In the genomic region with DNA sequence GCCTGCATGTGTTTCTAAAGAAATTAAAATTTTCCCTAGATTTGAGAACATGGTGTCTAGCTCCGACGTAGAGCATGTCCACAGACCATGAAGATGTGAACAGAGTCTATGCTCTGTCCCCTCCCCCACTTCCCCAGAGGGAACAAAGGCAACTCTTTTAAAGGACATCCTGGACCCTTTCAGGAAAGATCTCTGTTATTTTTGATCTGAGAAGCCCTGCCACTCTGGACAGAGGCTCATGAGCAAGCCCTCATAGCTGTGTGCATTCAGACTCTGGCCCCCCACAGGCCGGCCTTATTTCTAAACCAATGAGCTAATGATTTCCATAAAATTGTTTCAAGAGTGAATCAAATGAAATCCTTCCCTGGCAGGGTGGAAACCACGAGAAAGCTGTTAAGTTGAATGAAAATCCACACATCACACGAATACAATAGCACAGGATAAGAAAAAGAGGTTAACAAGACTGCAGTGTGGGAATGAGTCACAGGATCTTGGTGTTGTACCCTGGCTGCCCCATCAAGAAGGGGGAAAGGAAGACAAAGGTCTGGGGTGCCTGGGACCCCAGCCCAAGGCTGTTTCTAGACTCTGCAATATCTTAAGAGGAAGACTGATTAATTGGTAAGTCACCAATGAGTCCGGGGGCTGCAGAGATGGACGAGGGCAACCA, we compare ENCODE assay signal across 12 mouse cellular contexts.
A peak's percentile ranks its signal among the peaks of the same experiment; 100 is the strongest.
DNase-seq lines count a peak whose midpoint lies in the region; ATAC-seq and TF ChIP-seq lines count a peak whose summit lies in the region.
"Had no signal": no experiment of that assay in that cellular context is flagged by ENCODE, and none has a peak within 500 bp of the region (broad histone marks: within the 10 kb centered on the region; RNA-seq: fewer than 3 reads in every experiment).

No protein-coding gene starts in this region.

- H3K4me3 ChIP-seq in heart, embryonic 15.5 days = no peak overlapping the region
- no peak overlapping the region for H3K4me3 ChIP-seq in heart, adult 2 months
- H3K4me3 ChIP-seq in midbrain, embryonic 10.5 days = no peak overlapping the region
- no peak overlapping the region for H3K4me3 ChIP-seq in midbrain, embryonic 16.5 days (ENCODE audit: low read depth, low read length)
- no peak overlapping the region for H3K4me3 ChIP-seq in forebrain, embryonic 15.5 days
- H3K4me3 ChIP-seq in midbrain, embryonic 13.5 days (replicated peaks) = no peak overlapping the region
- H3K4me3 ChIP-seq: erythroblast, embryonic 14.5 days; gastrocnemius, adult 2 months had no signal

- H3K9me3 ChIP-seq in heart, embryonic 15.5 days (replicated peaks) = no peaks in the 10 kb centered on the region
- H3K9me3 ChIP-seq in midbrain, embryonic 10.5 days (replicated peaks) = no peaks in the 10 kb centered on the region
- no peaks in the 10 kb centered on the region for H3K9me3 ChIP-seq in midbrain, embryonic 16.5 days (replicated peaks; ENCODE audit: control insufficient read depth, low read length, poor library complexity, severe bottlenecking)
- H3K9me3 ChIP-seq in forebrain, embryonic 15.5 days = no peaks in the 10 kb centered on the region
- no peaks in the 10 kb centered on the region for H3K9me3 ChIP-seq in midbrain, embryonic 13.5 days

- peak overlapping the region; percentile 43 for H3K27ac ChIP-seq in heart, embryonic 15.5 days
- no peak overlapping the region for H3K27ac ChIP-seq in heart, adult 2 months
- H3K27ac ChIP-seq in midbrain, embryonic 10.5 days (replicated peaks) = peak overlapping the region; percentile 64
- H3K27ac ChIP-seq in midbrain, embryonic 16.5 days (ENCODE audit: low read length) = no peak overlapping the region; the same call in 1 of the 2 replicates
- H3K27ac ChIP-seq in forebrain, embryonic 15.5 days (replicated peaks) = peak overlapping the region; percentile 60
- peak overlapping the region; percentile 41 for H3K27ac ChIP-seq in midbrain, embryonic 13.5 days

- no peak for TF ChIP-seq EP300 in heart, adult 2 months (IDR thresholded peaks at IDR 0.05; ENCODE audit: insufficient read depth, low read depth, low read length)

- H3K4me2 ChIP-seq in heart, embryonic 15.5 days = no peak overlapping the region
- no peak overlapping the region for H3K4me2 ChIP-seq in midbrain, embryonic 16.5 days (ENCODE audit: low read length)
- no peak overlapping the region for H3K4me2 ChIP-seq in forebrain, embryonic 15.5 days (replicated peaks)
- H3K4me2 ChIP-seq in midbrain, embryonic 13.5 days (replicated peaks) = no peak overlapping the region

- ATAC-seq in heart, embryonic 15.5 days (replicated peaks; ENCODE audit: insufficient number of reproducible peaks, insufficient read depth, low FRiP score, low read depth) = no peak
- no peak for ATAC-seq in midbrain, embryonic 16.5 days
- peak; percentile 62 for ATAC-seq in forebrain, embryonic 15.5 days (replicated peaks)
- peak; percentile 69; the same call in 1 of the 2 replicates for ATAC-seq in midbrain, embryonic 13.5 days
- ATAC-seq: lung, postnatal 0 days had no signal

- 50% methylated on average over 7 of the region's 7 CpGs for WGBS in heart, embryonic 15.5 days
- WGBS in heart, adult 2 months = 51% methylated on average over 7 of the region's 7 CpGs
- 49% methylated on average over 7 of the region's 7 CpGs for WGBS in midbrain, embryonic 10.5 days
- 15% methylated on average over 7 of the region's 7 CpGs for WGBS in midbrain, embryonic 16.5 days
- WGBS in forebrain, embryonic 15.5 days = 8% methylated on average over 7 of the region's 7 CpGs
- 18% methylated on average over 7 of the region's 7 CpGs for WGBS in midbrain, embryonic 13.5 days

- H3K9ac ChIP-seq in heart, embryonic 15.5 days = no peak overlapping the region
- H3K9ac ChIP-seq in heart, adult 2 months (ENCODE audit: low read depth, low read length) = no peak overlapping the region
- no peak overlapping the region for H3K9ac ChIP-seq in midbrain, embryonic 16.5 days (ENCODE audit: low read depth, low read length)
- no peak overlapping the region for H3K9ac ChIP-seq in forebrain, embryonic 15.5 days (replicated peaks)
- no peak overlapping the region for H3K9ac ChIP-seq in midbrain, embryonic 13.5 days (replicated peaks)

- H3K36me3 ChIP-seq in heart, embryonic 15.5 days = peaks cover 32% of the 10 kb centered on the region
- H3K36me3 ChIP-seq in heart, adult 2 months (ENCODE audit: control insufficient read depth, insufficient read depth, low read length) = peaks cover 2% of the 10 kb centered on the region; the same call in 1 of the 2 replicates
- peaks cover 61% of the 10 kb centered on the region for H3K36me3 ChIP-seq in midbrain, embryonic 10.5 days
- peaks cover 13% of the 10 kb centered on the region for H3K36me3 ChIP-seq in midbrain, embryonic 16.5 days (ENCODE audit: control insufficient read depth, insufficient read depth, low read length)
- peaks cover 19% of the 10 kb centered on the region for H3K36me3 ChIP-seq in forebrain, embryonic 15.5 days
- H3K36me3 ChIP-seq in midbrain, embryonic 13.5 days = peaks cover 53% of the 10 kb centered on the region

- DNase-seq in heart, adult 2 months = no peak
- peak; percentile 27 for DNase-seq in midbrain, embryonic 10.5 days (ENCODE audit: low spot score)
- DNase-seq in right cerebral cortex, postnatal 25 days = no peak
- DNase-seq in left cerebral cortex, postnatal 25 days (ENCODE audit: low spot score in 2 of 2) = no peak
- DNase-seq: cerebellum, postnatal 10 days; gastrocnemius, adult 2 months had no signal

- H3K27me3 ChIP-seq in heart, embryonic 15.5 days = no peaks in the 10 kb centered on the region
- no peaks in the 10 kb centered on the region for H3K27me3 ChIP-seq in heart, adult 2 months (ENCODE audit: control insufficient read depth, insufficient read depth, low read length)
- H3K27me3 ChIP-seq in midbrain, embryonic 10.5 days (ENCODE audit: low read depth, poor library complexity, severe bottlenecking) = no peaks in the 10 kb centered on the region
- H3K27me3 ChIP-seq in midbrain, embryonic 16.5 days (ENCODE audit: control insufficient read depth, insufficient read depth, low read depth, low read length) = no peaks in the 10 kb centered on the region
- no peaks in the 10 kb centered on the region for H3K27me3 ChIP-seq in forebrain, embryonic 15.5 days
- no peaks in the 10 kb centered on the region for H3K27me3 ChIP-seq in midbrain, embryonic 13.5 days

- H3K4me1 ChIP-seq in heart, embryonic 15.5 days (replicated peaks) = peaks cover 40% of the 10 kb centered on the region
- H3K4me1 ChIP-seq in heart, adult 2 months (ENCODE audit: control insufficient read depth, insufficient read depth, low read length) = peaks cover 7% of the 10 kb centered on the region
- peaks cover 56% of the 10 kb centered on the region for H3K4me1 ChIP-seq in midbrain, embryonic 10.5 days
- peaks cover 11% of the 10 kb centered on the region for H3K4me1 ChIP-seq in midbrain, embryonic 16.5 days (ENCODE audit: control insufficient read depth, insufficient read depth, low read length)
- H3K4me1 ChIP-seq in forebrain, embryonic 15.5 days = peaks cover 22% of the 10 kb centered on the region
- peaks cover 32% of the 10 kb centered on the region for H3K4me1 ChIP-seq in midbrain, embryonic 13.5 days (replicated peaks)

- no peak for TF ChIP-seq CTCF in heart, adult 2 months (IDR thresholded peaks at IDR 0.05)

- no peak for TF ChIP-seq POLR2A in heart, adult 2 months (IDR thresholded peaks at IDR 0.05; ENCODE audit: insufficient read depth, low read depth, low read length)

- no peaks in the 10 kb centered on the region for H3K79me2 ChIP-seq in heart, adult 2 months (replicated peaks; ENCODE audit: control insufficient read depth, insufficient read depth, low read length)

- intact Hi-C loops in heart, adult 2 months (cut with DNase I) = no loop called here
- intact Hi-C loops in left cerebral cortex, postnatal 25 days (cut with DNase I) = no loop called here

Comparison
In these comparisons a context has a peak if more than half of its experiments do, and no peak if none do; other contexts are left out.
1. ATAC-seq: peak in forebrain, embryonic 15.5 days (single experiment) and midbrain, embryonic 13.5 days (single experiment); none in heart, embryonic 15.5 days (single experiment) and midbrain, embryonic 16.5 days (single experiment).
2. H3K27ac ChIP-seq: peak in heart, embryonic 15.5 days (single experiment), midbrain, embryonic 10.5 days (single experiment), forebrain, embryonic 15.5 days (single experiment) and midbrain, embryonic 13.5 days (single experiment); none in heart, adult 2 months (single experiment) and midbrain, embryonic 16.5 days (single experiment).